Mouse (Mus musculus) brain, adult 2 months (tissue): ENCODE measurements at regions not wholly inside any gene's neighbourhood (a gene's known extent, or its start where the extent isn't known, plus 50 kb on each side); places are given as distances from the start of the nearest gene placed in this dataset.

Experiments used
- DNase-seq: peaks from one replicate; pipeline ENCODE4 v3.0.0; 2011; ENCODE audit warnings: low read depth, low spot score

GRCm38 (mm10) chr6:26033392-26033791 is 224.3 kb upstream of the Pot1a start:
- DNase-seq: peak; percentile 36

DNA sequence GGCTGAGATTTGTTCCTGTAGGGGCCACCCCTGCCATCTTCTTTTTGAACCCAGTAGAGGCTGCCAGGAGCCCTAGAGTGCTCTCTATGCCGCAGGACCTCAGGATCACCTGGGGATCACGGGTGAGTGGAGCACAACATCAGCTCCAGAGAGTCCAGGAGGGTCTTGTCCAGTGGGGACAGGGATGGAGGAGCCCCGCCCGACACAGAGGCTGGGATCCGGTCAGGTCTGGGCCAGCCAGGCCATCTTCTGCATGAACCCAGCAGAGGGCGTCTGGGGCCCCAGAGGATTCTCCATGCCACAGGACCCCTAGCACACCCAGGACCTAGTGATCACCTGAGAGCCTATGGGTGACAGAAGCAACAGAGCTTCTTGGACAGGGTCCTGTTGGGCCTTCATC is 206.3 kb upstream of the Pot1a start:
- DNase-seq: no peak

DNA sequence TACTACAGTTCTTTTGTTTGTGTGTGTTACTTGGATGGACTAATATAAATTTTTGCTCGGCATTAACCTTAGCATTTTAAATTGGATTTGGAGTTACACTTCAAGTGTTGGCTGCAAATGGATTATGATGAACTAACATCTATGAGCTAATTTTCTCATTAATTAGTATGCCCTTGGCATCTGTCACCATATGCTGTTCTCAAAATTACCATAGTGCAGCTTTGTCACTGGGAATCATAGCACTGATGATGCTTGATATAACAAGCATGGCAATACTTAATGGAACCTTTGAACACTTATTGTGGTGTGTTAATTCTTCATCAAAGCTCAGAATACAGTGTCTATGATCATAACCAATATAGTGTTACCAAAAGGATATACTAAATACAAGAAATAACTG is 185.0 kb upstream of the Pot1a start:
- DNase-seq: peak; percentile 5

DNA sequence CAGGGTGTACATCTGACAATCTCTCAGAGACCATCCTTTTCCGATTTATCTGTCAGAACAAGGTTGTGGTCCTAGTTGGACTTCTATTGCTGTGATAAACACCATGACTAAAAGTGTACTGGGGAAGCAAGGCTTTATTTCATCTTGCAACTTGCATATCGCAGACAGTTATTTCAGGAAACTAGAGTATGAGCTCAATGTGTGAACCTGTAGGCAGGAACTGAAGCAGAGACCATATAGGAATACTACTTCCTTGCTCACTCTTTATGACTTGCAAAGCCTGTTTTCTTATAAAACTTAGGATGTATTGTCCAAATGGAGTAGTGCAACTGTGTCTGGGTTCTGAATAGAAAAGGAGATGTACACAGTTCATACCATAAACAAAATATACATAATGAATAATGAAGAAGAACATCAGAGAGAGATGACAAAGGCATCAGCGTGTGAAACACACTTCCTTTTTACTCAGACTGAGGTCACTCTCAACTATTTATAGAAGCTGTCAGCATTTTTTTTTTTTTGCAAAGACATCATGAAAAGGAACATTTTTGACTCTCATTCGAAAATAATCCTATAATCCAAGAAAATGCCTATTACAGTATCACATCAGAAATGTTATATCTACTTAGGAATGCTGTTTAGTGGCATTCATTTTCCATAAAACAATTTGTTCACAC is 169.3 kb upstream of the Pot1a start:
- peak; percentile 32 for DNase-seq

GRCm38 (mm10) chr6:25965452-25965851 is 156.4 kb upstream of the Pot1a start:
- DNase-seq: peak; percentile 37

DNA sequence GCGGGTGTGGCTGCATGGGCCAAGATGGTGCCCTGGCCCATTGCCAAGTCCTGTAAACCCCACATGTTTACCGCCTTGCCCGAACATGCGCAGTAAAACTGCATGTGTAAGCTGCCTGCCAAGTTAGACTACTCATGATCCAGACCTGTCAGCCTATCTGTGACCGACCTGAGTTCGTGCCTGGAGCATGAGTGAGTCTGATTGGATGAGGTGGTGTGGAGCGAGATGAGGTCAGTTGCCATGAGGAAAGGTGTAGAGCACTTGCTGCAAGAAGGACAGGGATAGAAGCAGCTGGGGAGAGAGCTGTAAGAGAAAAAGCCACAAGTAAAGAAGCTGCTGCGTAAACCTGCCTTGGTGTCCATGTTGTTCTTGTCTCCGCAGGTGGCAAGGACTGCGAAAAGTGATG is 122.1 kb upstream of the Pot1a start:
- peak; percentile 1 for DNase-seq

GRCm38 (mm10) chr6:25917852-25918465 is 108.9 kb upstream of the Pot1a start:
- DNase-seq: no peak

GRCm38 (mm10) chr6:25914122-25914521 is 105.1 kb upstream of the Pot1a start:
- DNase-seq: no peak

- no peak for DNase-seq
Observed at GRCm38 (mm10) chr6:25899944-25900343, 90.9 kb upstream of the Pot1a start.

DNA sequence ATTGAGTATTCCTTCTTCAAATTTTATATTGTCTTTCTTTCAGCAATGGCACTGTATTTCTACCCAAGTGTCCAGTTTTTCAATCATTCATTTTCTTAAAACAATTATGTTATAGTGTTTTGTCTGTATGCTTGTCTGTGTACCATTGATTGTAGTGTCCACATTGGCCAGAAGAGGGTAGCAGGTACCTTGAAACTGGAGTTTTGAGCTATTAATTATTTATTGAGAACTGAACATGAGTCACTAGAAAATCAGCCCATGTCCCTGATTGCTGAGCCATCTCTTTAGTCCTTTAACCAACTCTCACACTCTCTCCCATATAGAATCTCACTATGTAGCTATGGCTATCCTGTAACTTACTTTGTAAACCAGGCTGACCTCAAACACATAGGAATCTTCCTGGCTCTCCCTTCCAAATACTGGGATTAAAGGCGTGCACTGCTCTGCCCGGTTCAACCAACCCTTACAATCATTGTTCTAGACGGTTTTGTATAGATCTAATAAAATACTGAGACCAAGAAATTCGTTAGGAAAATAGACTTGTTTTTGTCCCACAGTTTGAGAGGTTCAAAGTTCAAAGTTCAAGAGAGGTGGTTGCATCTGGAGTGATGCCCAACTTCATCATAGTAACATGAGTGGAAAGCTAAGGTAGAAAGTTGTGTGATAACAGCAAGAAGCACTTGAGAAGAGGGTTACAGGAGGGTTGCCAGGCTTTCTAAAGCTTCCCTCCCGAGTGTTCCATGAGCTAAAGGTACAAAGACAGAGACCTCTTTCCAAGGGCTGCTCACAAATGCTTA is 85.6 kb upstream of the Pot1a start:
- peak; percentile 19 for DNase-seq

- DNase-seq: no peak
Observed at GRCm38 (mm10) chr6:25867922-25868321, 58.9 kb upstream of the Pot1a start.
